Mouse (Mus musculus): ENCODE measurements around the gene Bach2. TPM values are rescaled to one million over a fixed set of nuclear protein-coding genes. Genes with fewer than 3 reads are reported as not detected.

Gene Bach2
- polyA plus RNA-seq, 1 experiment from 2014 or later: 37.3 TPM

- H3K36me3 ChIP-seq: no peaks in the 10 kb centered on the region
- H3K4me1 ChIP-seq: peaks cover 59% of the 10 kb centered on the region
- WGBS: 83% methylated on average over 1 of the region's 1 CpGs
Measured at GRCm38 (mm10) chr4:32434612-32435011, 196.0 kb downstream of the Bach2 start.

GRCm38 (mm10) chr4:32439974-32440739, 201.6 kb downstream of the Bach2 start:
- no peaks in the 10 kb centered on the region for H3K27me3 ChIP-seq (replicated peaks)
- 0 out of 2 replicates have a peak, but pooled peaks have one; percentile 14 for ATAC-seq (ENCODE audit: low FRiP score, low read depth)
- no peaks in the 10 kb centered on the region for H3K9me3 ChIP-seq
- H3K9ac ChIP-seq: no peak overlapping the region
- no peak overlapping the region for H3K4me2 ChIP-seq (replicated peaks)
- no peak overlapping the region for H3K27ac ChIP-seq
- H3K4me3 ChIP-seq: no peak overlapping the region
- WGBS: 88% methylated on average over 11 of the region's 11 CpGs
- H3K4me1 ChIP-seq: peaks cover 15% of the 10 kb centered on the region
- H3K36me3 ChIP-seq: no peaks in the 10 kb centered on the region

More at GRCm38 (mm10) chr4:32434612-32435011, 196.0 kb downstream of the Bach2 start:
- no peak for ATAC-seq (ENCODE audit: low FRiP score, low read depth)
- Histone ChIP-seq H3K9ac (no peak overlapping the region), H3K27me3 (replicated peaks) (no peaks in the 10 kb centered on the region), H3K4me3 (no peak overlapping the region), H3K9me3 (no peaks in the 10 kb centered on the region), H3K27ac (no peak overlapping the region), H3K4me2 (replicated peaks) (no peak overlapping the region)

GRCm38 (mm10) chr4:32440740-32441072, 202.1 kb downstream of the Bach2 start:
- H3K27ac ChIP-seq: no peak overlapping the region
- no peaks in the 10 kb centered on the region for H3K9me3 ChIP-seq
- no peak overlapping the region for H3K4me2 ChIP-seq (replicated peaks)
- H3K27me3 ChIP-seq (replicated peaks): no peaks in the 10 kb centered on the region
- H3K36me3 ChIP-seq: no peaks in the 10 kb centered on the region
- WGBS: 90% methylated on average over 6 of the region's 6 CpGs
- H3K4me3 ChIP-seq: no peak overlapping the region
- H3K4me1 ChIP-seq: peaks cover 14% of the 10 kb centered on the region
- no peak for ATAC-seq (ENCODE audit: low FRiP score, low read depth)
- no peak overlapping the region for H3K9ac ChIP-seq

GRCm38 (mm10) chr4:32444671-32445196, 206.1 kb downstream of the Bach2 start:
- Histone ChIP-seq H3K9me3 (no peaks in the 10 kb centered on the region), H3K4me2 (replicated peaks) (no peak overlapping the region), H3K9ac (no peak overlapping the region), H3K27ac (no peak overlapping the region), H3K4me1 (no peaks in the 10 kb centered on the region; the same call in 1 of the 2 replicates), H3K36me3 (no peaks in the 10 kb centered on the region), H3K27me3 (replicated peaks) (no peaks in the 10 kb centered on the region), H3K4me3 (no peak overlapping the region)
- no peak for ATAC-seq (ENCODE audit: low FRiP score, low read depth)
- 92% methylated on average over 1 of the region's 1 CpGs for WGBS

- Histone ChIP-seq H3K27me3 (replicated peaks) (no peaks in the 10 kb centered on the region), H3K4me2 (replicated peaks) (no peak overlapping the region), H3K36me3 (no peaks in the 10 kb centered on the region), H3K4me1 (no peaks in the 10 kb centered on the region), H3K4me3 (no peak overlapping the region), H3K9me3 (no peaks in the 10 kb centered on the region), H3K27ac (no peak overlapping the region), H3K9ac (no peak overlapping the region)
- WGBS: 90% methylated on average over 3 of the region's 3 CpGs
- no peak for ATAC-seq (ENCODE audit: low FRiP score, low read depth)
Measured at GRCm38 (mm10) chr4:32447850-32448249, 209.2 kb downstream of the Bach2 start.

GRCm38 (mm10) chr4:32461986-32462385, 223.4 kb downstream of the Bach2 start:
- no peak for ATAC-seq (ENCODE audit: low FRiP score, low read depth)
- 91% methylated on average over 7 of the region's 7 CpGs for WGBS
- Histone ChIP-seq H3K27ac (no peak overlapping the region), H3K9me3 (0 out of 2 replicates have a peak, but pooled peaks cover 7% of the 10 kb centered on the region), H3K4me3 (no peak overlapping the region), H3K4me2 (replicated peaks) (no peak overlapping the region), H3K36me3 (no peaks in the 10 kb centered on the region), H3K4me1 (no peaks in the 10 kb centered on the region), H3K27me3 (replicated peaks) (no peaks in the 10 kb centered on the region), H3K9ac (no peak overlapping the region)

GRCm38 (mm10) chr4:32463065-32463464, 224.5 kb downstream of the Bach2 start:
- Histone ChIP-seq H3K4me1 (no peaks in the 10 kb centered on the region), H3K36me3 (no peaks in the 10 kb centered on the region), H3K27ac (no peak overlapping the region), H3K4me2 (replicated peaks) (no peak overlapping the region), H3K9me3 (0 out of 2 replicates have a peak, but pooled peaks cover 7% of the 10 kb centered on the region), H3K9ac (no peak overlapping the region), H3K27me3 (replicated peaks) (no peaks in the 10 kb centered on the region), H3K4me3 (no peak overlapping the region)
- WGBS: 91% methylated on average over 6 of the region's 6 CpGs
- ATAC-seq (ENCODE audit: low FRiP score, low read depth): no peak

GRCm38 (mm10) chr4:32464540-32464939, 225.9 kb downstream of the Bach2 start:
- H3K27ac ChIP-seq: no peak overlapping the region
- ATAC-seq (ENCODE audit: low FRiP score, low read depth): no peak
- H3K4me1 ChIP-seq: no peaks in the 10 kb centered on the region
- no peak overlapping the region for H3K4me3 ChIP-seq
- 77% methylated on average over 6 of the region's 6 CpGs for WGBS
- H3K9me3 ChIP-seq: 0 out of 2 replicates have a peak, but pooled peaks cover 3% of the 10 kb centered on the region
- no peak overlapping the region for H3K9ac ChIP-seq
- H3K4me2 ChIP-seq (replicated peaks): no peak overlapping the region
- no peaks in the 10 kb centered on the region for H3K27me3 ChIP-seq (replicated peaks)
- peaks cover under 1% of the 10 kb centered on the region; the same call in 1 of the 2 replicates for H3K36me3 ChIP-seq

- no peak overlapping the region for H3K4me2 ChIP-seq (replicated peaks)
- no peak overlapping the region for H3K9ac ChIP-seq
- H3K4me1 ChIP-seq: no peaks in the 10 kb centered on the region
- ATAC-seq (ENCODE audit: low FRiP score, low read depth): no peak
- H3K36me3 ChIP-seq: peaks cover 3% of the 10 kb centered on the region; the same call in 1 of the 2 replicates
- WGBS: 87% methylated on average over 8 of the region's 8 CpGs
- 0 out of 2 replicates have a peak, but pooled peaks cover 4% of the 10 kb centered on the region for H3K9me3 ChIP-seq
- H3K4me3 ChIP-seq: no peak overlapping the region
- H3K27me3 ChIP-seq (replicated peaks): no peaks in the 10 kb centered on the region
- no peak overlapping the region for H3K27ac ChIP-seq
Measured at GRCm38 (mm10) chr4:32466031-32466430, 227.4 kb downstream of the Bach2 start.

- ATAC-seq (ENCODE audit: low FRiP score, low read depth): no peak
- Histone ChIP-seq H3K27ac (no peak overlapping the region), H3K27me3 (replicated peaks) (no peaks in the 10 kb centered on the region), H3K4me2 (replicated peaks) (no peak overlapping the region), H3K36me3 (no peaks in the 10 kb centered on the region), H3K4me1 (peaks cover 56% of the 10 kb centered on the region), H3K9ac (no peak overlapping the region), H3K9me3 (no peaks in the 10 kb centered on the region), H3K4me3 (no peak overlapping the region)
- 36% methylated on average over 6 of the region's 6 CpGs for WGBS
Measured at GRCm38 (mm10) chr4:32477977-32478660, 239.5 kb downstream of the Bach2 start.

- Histone ChIP-seq H3K9ac (no peak overlapping the region), H3K9me3 (no peaks in the 10 kb centered on the region), H3K36me3 (no peaks in the 10 kb centered on the region), H3K27me3 (replicated peaks) (no peaks in the 10 kb centered on the region), H3K4me1 (peaks cover 59% of the 10 kb centered on the region), H3K4me2 (replicated peaks) (no peak overlapping the region), H3K27ac (no peak overlapping the region; the same call in 1 of the 2 replicates), H3K4me3 (no peak overlapping the region)
- ATAC-seq (ENCODE audit: low FRiP score, low read depth): no peak
- 24% methylated on average over 3 of the region's 3 CpGs for WGBS
Measured at GRCm38 (mm10) chr4:32479231-32479630, 240.6 kb downstream of the Bach2 start.
